Mouse (Mus musculus) cortical plate, adult 2 months (tissue): ENCODE measurements around the gene Mrgpra3. TPM values are rescaled to one million over a fixed set of nuclear protein-coding genes. Genes with fewer than 3 reads are reported as not detected.

Experiments used
- H3K27ac ChIP-seq: fragments of 200-500 bp; 2 replicates; pipeline ENCODE4 v1.5.1; 2012; ENCODE audit warnings: low read length, control low read depth, inconsistent platforms; ENCODE audit not compliant: insufficient read depth
- H3K4me1 ChIP-seq: fragments of 200-500 bp; 2 replicates; pipeline ENCODE4 v1.6.1; 2011; ENCODE audit warnings: low read length; ENCODE audit not compliant: control insufficient read depth, insufficient read depth
- H3K4me3 ChIP-seq: fragments of 200-500 bp; 2 replicates; pipeline ENCODE4 v1.5.1; 2011; ENCODE audit warnings: mild to moderate bottlenecking, low read length, control low read depth; ENCODE audit not compliant: insufficient read depth
- CTCF ChIP-seq: fragments of 200-500 bp; IDR thresholded peaks from 2 replicates; pipeline ENCODE4 v1.5.1; 2011; ENCODE audit warnings: mild to moderate bottlenecking, control low read depth, low read length; ENCODE audit not compliant: insufficient read depth; ENCODE audit errors: extremely low read depth
- POLR2A ChIP-seq: fragments of 200-500 bp; IDR thresholded peaks from 2 replicates; pipeline ENCODE4 v1.6.1; 2011; ENCODE audit warnings: mild to moderate bottlenecking, low read length, control low read depth; ENCODE audit not compliant: insufficient read depth; ENCODE audit errors: extremely low read depth
- polyA plus RNA-seq: library from polyadenylated mRNA; depleted of rRNA; stranded (reverse); fragments of >200 nt; gene quantifications from 2 replicates; pipeline ENCODE4 v1.2.3, GENCODE M21; 2012; rRNA removed

Mrgpra3 gene
- not detected in 2 replicates for polyA plus RNA-seq

GRCm38 (mm10) chr7:47601272-47601671, at the start of gene Mrgpra3:
Mrgpra3 (minus strand) TSS chr7:47601372.
- H3K4me3 ChIP-seq: no peak within 1 kb of the TSS
- no peak within 1 kb of the TSS for H3K27ac ChIP-seq
- TF ChIP-seq CTCF: no peak
- no peak for TF ChIP-seq POLR2A
- no peaks in the 10 kb centered on the region for H3K4me1 ChIP-seq

Other genes starting within 250 kb of the Mrgpra3 start
- gene Mrgpra1, start 247.1 kb downstream of the Mrgpra3 start, polyA plus RNA-seq: not detected in 2 replicates
- gene Mrgpra2a, start 149.2 kb downstream of the Mrgpra3 start, polyA plus RNA-seq: not detected in 2 replicates
- gene Mrgpra2b, start 72.5 kb downstream of the Mrgpra3 start, polyA plus RNA-seq: not detected in 2 replicates